Mouse (Mus musculus) monocyte, adult 5-6 weeks (primary cell): Measurements from ENCODE around the gene Scn1b. TPM values are rescaled to one million over a fixed set of nuclear protein-coding genes. Genes with fewer than 3 reads are reported as not detected.

Experiments
- ATAC-seq: fragments of 153-309, 156-312 bp; replicated peaks from 2 replicates; pipeline ENCODE4 v1.8.0; 2017; ENCODE audit warnings: mild to moderate bottlenecking; ENCODE audit not compliant: low TSS enrichment, insufficient number of reproducible peaks, severe bottlenecking, poor library complexity, low FRiP score
- total RNA-seq: library from RNA; stranded (forward); fragments of 200-1000, 200-491, 200-594 nt; gene quantifications from 3 replicates; pipeline ENCODE4 v1.2.3, GENCODE M21; 2017

Scn1b gene
- 3.0 to 4.3 TPM (median 4.1 TPM) in 3 replicates for total RNA-seq

DNA sequence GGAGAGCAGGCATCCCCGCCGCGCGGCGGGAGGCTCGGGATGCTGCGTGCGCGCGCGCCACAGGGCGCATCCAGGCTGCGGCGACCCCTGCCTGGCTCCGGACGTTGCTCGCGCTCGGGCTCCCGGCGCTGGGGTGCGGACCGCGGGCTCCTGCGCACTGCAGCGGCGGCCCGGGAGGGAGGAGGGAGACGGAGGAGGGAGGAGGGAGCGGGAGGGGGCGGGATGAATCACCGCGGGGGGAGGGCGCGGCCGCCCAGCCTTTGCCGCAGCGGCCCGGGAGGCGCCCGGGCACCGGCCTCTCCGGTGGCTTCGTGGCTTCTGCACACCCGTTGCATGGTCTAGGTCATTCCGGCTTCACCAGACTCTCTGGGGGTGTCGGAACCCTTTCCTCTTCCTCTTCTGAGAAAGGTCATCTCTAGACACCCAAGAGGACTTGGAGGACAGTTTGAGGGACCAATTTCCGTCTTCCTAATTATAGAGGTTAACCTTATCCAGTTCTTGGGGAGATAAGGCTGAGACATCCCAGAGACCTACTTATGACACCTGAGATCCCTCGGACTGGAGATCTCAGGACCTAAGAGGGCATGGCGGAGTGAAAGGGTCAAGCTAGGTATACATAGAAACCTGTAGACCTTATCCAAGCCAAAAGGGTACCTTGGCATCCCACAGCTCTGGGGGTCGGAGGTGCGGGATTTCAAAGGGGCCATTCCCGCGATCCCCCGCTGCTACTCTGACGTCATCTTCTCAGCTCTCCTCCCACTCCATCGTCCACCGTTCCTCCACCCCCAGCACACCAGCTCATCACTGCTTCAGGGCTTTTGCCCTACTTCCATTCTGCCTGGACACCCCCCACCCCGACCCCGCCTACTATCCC, at the start of gene Scn1b:
Gene Scn1b (minus strand): TSS at position 153 of the 874 bp plus-strand sequence.
- ATAC-seq: no peak

DNA sequence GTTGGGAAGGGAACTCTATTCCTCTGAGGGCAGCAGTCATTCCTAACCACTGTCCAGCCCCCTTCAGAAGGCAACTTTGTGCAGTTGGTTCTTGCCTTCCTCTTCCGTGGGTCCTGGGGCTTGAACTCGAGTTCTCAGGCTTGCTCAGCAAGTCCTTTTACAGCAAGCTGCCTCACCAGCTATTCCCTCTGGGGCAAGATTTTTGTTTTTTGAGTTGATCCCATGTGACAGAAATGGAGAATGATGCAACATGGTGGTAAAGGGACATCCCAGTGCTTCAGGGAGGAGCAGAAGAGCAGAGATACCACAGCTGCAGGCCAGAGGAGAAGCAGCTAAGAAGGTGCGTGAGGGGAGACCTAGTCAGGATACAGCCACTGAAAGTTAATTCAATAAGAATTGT, 48.3 kb upstream of the Scn1b start:
- ATAC-seq: no peak

DNA sequence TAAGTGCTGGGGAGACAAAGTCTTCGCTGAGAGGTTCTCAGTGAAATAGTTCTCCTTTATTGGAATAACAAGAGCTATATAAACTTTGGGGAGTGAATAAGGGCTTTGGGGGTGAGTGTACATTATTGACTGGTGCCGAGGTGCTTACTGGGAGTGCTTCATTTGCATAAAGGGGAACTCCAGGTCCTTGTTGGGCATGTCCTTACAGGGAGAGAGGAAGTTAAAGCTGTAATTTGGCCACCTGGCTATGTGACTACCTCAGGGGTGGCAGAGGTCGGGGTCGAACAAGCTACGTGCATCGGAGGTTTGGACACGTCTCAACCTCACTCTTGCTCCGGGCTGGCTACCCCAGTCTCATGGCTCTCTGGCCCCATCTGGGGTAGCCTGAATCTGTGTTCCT, 47.7 kb upstream of the Scn1b start:
- 0 out of 2 replicates have a peak, but pooled peaks have one; percentile 10 for ATAC-seq

DNA sequence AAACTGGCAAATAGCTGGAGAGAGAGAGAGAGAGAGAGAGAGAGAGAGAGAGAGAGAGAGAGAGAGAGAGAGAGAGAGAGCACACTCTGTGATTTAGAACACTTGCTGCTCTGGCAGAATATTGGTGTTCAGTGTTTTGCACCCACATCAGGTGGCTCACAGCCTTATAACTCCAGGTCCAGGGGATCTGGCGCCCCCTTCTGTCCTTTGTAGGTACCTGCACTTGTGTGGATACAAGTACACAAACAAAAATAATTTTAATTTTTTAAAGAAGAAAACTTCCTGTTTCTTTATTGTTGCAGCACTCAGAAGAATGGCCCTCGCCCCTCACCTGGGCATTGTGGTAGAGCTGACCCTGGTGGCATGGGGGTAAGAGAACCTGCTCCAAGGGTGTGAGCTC, 45.4 kb upstream of the Scn1b start:
- peak; percentile 73 for ATAC-seq

DNA sequence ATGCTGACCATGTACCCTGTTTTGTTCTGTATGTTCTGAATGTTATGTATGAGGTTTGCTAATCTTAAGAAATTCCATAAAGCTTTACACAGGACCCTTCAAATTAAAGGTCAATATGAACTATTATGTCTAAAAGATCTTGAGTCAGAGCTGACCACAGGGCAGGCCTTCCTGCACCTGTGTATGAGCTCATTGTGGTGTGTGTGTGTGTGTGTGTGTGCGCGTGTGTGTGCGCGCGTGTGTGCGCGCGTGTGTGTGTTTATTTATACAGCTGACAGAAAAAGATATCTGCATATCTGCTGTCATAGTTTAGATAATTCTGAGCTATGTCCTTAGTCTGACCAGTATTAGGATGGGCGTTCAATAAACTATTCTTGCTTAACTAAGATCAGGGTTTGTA, 43.7 kb upstream of the Scn1b start:
- no peak for ATAC-seq

DNA sequence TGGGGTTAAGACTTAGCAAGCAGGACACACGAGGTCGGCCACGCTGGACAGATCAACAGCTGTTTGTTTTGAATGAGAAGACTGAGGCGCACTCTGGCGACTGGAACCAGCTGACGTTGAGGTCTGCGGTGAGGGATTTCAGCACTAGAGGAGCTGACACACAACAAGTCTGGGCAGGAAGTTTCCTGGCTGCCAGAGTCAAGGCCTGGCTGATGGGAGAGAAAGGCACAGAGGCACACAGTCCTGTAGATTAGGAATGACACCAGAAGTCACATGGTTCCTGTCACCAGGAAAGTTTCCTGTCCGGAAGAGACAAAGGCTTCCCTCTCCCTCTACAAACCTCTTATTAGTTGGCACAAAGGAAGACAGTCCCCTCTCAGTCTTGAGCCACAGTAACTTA, 41.6 kb upstream of the Scn1b start:
- ATAC-seq: peak; percentile 59; the same call in 1 of the 2 replicates

DNA sequence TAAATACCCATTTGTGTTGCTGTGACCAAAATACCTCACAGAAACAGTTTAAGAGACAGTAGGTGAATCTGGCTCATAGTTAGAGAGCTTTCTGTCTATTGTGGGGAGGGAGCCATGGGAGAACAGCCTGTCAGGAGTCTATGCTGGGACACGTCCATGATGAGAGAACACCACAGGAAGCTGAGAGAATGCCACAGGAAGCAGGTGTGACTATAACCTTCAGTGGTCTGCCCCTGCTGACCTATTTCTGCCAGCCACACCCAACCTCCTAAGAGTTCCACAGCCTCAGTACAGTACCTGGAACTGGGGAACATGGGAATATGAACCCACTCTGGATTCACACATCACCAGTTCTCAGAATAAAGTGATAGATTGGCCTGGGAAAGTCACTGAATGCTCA, 37.9 kb upstream of the Scn1b start:
- no peak for ATAC-seq

DNA sequence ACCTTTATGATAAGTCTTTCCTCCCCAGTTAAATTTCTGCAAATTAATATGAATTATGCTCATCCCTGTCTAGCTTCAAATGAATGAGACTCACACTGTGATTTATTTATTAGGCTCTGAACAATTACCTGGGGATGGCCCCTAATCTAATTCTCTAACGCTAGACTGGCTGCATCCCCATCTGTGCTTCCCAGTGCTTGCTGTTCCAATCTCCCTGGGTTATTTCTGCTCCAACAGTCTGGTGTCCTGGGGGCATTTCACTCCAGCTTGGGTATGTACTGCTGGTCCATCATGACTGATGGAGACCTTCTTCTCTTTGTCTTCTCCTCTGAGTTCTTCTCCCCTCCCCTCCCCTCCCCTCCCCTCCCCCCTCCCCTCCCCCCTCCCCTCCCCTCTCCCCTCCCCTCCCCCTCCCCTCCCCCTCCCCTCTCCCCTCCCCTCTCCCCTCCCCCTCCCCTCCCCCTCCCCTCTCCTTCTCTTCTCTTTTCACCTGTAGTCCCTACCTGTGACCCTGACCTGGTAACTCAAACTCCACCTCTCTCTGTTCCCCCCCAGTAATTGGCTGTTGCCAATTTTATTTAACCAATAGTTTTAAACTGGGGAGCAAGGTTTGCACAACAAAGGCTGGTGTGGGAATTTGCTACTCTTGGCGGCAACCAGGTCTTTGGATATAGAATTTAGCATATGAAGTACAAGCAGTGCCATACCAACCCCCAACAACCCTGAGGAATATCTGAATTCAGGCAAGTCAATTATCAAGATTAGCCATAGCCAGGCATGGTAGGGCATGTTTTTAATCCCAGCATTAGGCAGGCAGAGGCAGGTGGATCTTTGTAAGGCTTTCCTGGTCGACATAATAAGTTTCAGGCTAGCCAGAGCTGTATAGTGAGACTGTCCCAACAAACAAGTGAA, 37.1 kb upstream of the Scn1b start:
- ATAC-seq: no peak

DNA sequence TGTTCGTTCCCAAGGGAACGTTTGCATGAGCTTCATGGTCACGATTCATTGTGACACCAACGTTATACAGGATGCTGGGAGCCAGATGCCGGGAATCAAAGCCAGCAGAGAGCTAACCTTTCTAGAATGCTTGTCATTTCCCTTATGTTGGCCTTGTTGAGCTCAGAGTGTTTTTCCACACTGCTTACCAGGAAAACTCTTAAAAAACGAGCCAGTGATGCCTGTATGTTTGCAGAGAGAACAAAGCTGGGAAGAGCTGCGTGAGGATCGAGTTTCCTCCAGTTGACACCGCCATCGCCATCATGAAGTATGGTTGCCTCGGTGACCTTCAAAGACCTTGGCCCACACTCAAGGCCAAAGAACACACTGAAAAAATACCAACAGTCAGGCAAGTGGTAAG, 35.5 kb upstream of the Scn1b start:
- no peak for ATAC-seq

DNA sequence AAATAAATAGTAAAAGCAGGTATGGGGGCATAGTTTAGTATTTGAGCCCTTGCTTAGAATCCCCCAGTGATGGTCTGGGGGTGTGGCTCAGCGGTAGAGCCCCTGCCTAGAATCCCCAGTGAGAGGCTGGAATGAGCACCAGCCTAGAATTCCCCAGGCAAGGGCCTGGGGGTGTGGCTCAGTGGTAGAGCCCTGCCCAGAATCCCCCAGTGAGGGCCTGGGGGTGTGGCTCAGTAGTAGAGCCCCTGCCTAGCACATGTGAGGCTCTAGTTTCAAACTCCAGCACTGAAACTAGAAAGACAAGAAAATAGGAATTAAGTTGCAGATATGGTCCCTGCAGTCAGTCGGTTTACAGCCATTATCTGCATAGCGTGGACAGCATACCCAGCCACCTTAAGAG, 35.0 kb upstream of the Scn1b start:
- ATAC-seq: no peak

DNA sequence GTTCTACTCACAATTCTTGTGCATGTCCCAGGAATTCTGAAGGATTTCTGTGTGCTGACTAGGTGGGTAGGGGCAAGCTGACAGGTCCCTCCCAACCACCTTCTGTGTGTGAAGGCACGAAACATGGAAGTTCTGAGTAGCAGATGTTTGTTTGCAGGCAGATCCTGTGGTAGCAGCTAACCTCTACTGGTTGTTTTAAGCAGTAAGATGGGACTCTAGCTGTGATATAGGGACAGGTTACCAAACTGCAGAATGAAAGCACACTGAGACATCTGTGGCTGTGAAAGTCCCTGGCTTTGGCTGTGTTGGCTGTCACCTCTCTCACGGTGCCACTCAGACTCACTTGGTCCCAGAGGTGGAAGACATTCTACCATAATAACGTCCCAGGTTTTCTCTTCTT, 34.4 kb upstream of the Scn1b start:
- no peak for ATAC-seq

DNA sequence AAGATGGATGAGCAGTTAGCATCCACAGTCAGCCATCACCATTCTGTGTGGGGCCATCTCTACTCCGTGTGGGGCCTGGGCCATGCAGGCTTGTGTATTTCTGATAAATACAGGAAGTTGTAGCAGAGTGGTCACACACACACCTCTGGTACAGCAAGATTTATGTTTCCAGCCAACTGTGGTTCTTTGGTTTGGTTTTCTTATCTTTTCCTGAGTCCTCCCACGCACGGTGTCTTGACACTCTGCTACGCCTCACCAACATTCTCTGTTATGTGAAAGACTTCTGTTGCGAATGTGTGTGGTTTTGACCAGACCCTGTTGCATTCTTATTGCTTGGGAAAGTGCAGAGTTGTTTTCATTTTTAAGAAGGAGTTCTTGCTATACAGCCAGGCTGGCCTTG, 34.0 kb upstream of the Scn1b start:
- peak; percentile 29; the same call in 1 of the 2 replicates for ATAC-seq

DNA sequence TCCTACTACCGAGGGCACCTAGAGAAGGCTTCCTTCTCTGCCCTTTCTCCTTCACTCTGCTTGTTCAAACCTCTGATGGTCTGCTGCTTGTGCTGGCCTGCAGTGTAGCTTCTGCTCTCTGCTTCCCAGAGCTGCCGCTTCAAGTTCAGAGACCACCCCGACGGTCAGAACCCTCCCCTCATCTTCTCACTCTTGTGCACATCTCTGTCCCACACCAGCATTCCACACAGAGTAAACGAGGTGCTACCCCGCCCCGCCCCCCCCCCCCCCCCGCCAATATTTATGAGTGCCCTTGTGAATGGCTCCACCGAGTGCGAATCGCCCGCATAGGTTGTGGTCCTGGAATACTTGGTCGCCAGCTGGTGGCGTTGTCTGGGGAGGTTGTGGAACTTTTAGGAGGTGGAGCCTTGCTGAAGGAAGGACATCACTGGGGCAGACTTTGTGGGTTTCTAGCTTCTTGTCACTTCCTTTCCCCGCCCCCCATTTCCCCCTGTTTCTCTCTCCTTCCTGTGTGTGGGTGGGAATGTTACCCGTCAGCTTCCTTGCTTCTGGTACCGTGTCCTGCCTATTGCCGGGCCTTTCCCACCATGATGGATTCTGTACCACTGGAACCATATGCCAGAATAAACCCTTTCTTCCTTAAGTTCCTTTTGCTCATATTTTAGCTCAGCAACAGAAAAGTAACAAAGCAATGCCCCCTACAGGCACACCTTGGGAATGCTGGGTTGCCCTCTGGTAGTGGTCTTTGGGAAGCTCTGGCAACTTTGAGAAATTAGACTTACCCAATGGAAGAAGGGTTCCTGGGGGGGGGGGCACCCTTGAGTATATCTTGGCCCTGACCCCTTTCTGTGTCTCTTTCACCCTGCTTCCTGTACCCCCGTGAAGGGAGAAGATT, 29.5 kb upstream of the Scn1b start:
- ATAC-seq: peak; percentile 38; the same call in 1 of the 2 replicates

DNA sequence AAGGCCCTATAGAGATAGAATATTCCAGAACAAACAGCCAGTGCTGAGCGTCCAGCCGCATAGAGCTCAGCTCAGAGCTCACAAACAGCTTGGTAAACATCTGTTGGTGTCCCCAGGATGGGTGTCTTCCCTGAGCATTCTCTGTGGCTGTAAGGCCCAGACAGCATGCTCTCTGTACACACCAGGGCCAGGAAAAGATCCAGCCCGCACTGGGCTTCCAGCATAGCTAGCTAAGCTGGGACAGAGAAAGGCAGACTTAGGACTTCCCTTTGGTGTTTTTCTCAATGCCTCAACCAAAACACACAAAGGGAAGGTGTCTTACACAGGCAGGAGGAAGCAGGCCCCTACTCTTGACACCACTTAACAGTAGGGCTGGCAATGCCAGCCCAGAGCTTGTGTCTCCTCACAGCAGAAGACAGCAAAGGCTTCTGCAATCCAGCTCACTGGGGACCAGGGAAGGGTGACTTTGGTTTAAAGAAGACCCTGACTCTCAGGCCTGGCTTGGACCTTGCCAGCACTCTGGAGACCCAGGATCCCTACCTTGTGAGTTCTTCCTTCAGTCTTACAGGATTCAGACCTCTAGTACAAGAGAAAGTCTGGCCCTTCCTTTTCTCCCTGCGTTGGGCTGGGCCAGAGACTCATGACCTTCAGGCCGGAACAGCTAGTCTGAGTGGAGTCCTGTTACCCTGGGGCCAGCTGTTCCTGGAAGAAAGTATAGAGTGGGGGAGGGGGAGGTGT, 28.7 kb upstream of the Scn1b start, which contains the start of gene Gramd1a:
Gene Gramd1a (minus strand): TSS at position 601 of the 738 bp plus-strand sequence.
- ATAC-seq: no peak

DNA sequence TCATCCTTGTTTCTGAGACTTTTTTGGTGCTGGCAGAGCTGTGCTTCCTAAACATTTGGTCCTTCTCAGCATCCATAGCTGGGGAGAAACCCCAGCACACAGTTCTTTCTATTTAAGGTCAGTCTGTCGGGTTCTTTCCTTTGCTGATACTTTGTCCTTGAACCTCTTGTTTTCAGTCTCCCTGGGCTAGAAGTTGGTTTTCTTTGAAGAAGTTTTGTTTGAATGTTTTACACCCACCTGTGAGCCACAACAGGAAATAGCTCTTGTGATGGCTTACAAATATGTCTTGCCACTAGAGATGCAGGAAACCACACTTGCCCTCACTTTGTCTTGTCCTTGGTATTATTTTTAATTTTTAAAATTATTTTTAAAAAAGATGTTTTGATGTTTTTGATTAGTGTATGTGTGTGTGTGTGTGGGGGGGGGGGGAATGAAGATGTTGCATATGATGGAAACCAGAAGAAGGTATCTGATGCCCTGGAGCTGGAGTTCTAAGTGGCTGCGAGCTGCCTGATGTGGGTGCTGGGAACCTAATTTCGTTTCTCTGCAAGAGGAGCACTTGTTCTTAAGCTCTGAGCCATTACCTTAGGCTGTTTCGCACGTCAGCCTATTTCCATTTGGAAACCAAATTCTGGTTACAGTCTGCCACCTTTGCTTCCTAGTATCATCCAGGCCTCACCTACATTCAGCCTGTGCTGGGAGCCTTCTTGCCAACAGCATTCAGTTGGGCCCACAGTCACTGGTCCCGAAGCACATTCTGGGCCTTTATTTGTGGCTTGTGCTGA, 26.9 kb upstream of the Scn1b start:
- ATAC-seq: no peak

DNA sequence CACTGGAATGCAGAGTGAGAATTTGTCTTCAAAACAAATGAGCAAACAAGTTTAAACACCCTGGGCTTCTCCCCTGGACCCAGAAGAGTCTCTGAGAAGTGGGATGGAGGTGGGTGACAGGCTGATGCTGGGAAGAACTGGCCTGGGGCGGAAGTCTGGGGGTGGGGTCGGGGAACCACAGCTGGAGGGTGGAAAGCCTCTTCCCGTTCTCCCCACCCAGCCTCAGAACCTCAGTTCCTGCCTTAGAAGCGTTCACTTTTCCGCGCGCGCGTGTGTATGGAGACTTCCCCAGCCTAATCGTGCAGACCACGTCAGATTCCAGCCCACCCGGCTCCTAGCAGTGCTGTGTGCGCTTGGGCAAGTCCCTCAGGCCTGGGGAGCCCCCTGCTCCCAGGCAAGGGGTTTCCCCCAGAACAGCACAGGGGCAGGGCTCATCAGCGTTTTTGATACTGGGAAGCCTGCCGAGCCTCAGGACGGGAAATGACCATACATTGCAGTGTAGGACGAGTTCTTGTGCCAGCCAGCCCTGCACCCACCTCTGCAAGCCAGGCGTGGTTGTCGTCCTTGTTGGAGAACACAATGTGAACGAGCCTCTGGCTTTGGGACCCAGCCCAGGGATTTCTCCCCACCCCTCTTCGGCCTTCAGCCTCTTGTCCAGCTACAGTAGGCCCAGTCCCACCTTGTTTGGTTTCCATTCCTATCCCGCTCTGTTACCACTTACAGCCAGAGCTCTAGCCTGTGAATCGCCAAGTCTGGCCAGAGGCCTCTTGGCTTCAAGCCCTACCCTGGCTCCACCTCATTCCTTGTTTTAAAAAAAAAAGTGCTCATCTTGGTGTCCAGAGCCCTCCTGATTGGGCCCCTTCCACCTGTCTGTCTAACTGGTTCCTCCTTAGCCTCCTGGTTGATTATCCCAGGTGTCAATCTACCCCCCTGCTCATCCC, 24.8 kb upstream of the Scn1b start:
- peak; percentile 9; the same call in 1 of the 2 replicates for ATAC-seq
